Mouse (Mus musculus) forebrain, embryonic 14.5 days (tissue): ENCODE measurements around the gene Pdcd1lg2. TPM values are rescaled to one million over a fixed set of nuclear protein-coding genes. Genes with fewer than 3 reads are reported as not detected.
"Not testable (repeated sequence)": the region's sequence is repeated elsewhere in the genome, so short reads cannot be mapped to it uniquely, and the experiment has no call there.

Experiments used
- ATAC-seq: fragments of 200-750 bp; cut with Nextera tagmentation; 2 replicates; pipeline ENCODE4 v1.8.0; 2017; ENCODE audit warnings: mild to moderate bottlenecking, moderate library complexity
- DNase-seq: peaks from one replicate; pipeline ENCODE4 v3.0.0-alpha.2; 2015; ENCODE audit warnings: low spot score
- H3K27ac ChIP-seq: fragments of 300-500 bp; sonication (generic); 2 replicates; pipeline ENCODE4 v1.5.1; 2014; ENCODE audit warnings: low read depth, mild to moderate bottlenecking, control low read depth, low read length, moderate library complexity
- H3K27me3 ChIP-seq: fragments of 300-500 bp; sonication (generic); replicated peaks from 2 replicates; pipeline ENCODE4 v1.6.1; 2014; ENCODE audit warnings: low read length, control low read depth, mixed read lengths; ENCODE audit not compliant: control insufficient read depth, insufficient read depth
- H3K36me3 ChIP-seq: fragments of 300-500 bp; sonication (generic); 2 replicates; pipeline ENCODE4 v1.6.1; 2014; ENCODE audit warnings: low read length, control low read depth; ENCODE audit not compliant: control insufficient read depth, insufficient read depth
- H3K4me1 ChIP-seq: fragments of 300-500 bp; sonication (generic); 2 replicates; pipeline ENCODE4 v1.6.1; 2014; ENCODE audit warnings: antibody characterized with exemption, low read length, control low read depth; ENCODE audit not compliant: control insufficient read depth, insufficient read depth
- H3K4me2 ChIP-seq: fragments of 300-500 bp; sonication (generic); 2 replicates; pipeline ENCODE4 v1.6.1; 2014; ENCODE audit warnings: mild to moderate bottlenecking, control low read depth, low read length
- H3K4me3 ChIP-seq: fragments of 300-500 bp; sonication (generic); 2 replicates; pipeline ENCODE4 v1.5.1; 2014; ENCODE audit warnings: low read depth, low read length, control low read depth
- H3K9ac ChIP-seq: fragments of 300-500 bp; sonication (generic); 2 replicates; pipeline ENCODE4 v1.6.1; 2014; ENCODE audit warnings: mild to moderate bottlenecking, low read length, control low read depth, moderate library complexity
- H3K9me3 ChIP-seq: fragments of 300-500 bp; sonication (generic); replicated peaks from 2 replicates; pipeline ENCODE4 v1.6.1; 2016; ENCODE audit warnings: low read length, control low read depth, mixed read lengths; ENCODE audit not compliant: control insufficient read depth
- WGBS: fragments of 180-500 bp; shearing (Covaris S2); extraction: QIAGEN DNeasy Blood & Tissue Kit; methylation state at CpG from one replicate; pipeline ENCODE4 v1.1.7; 2014; 5-methylcytosine and 5-hydroxymethylcytosine counted together
- polyA plus RNA-seq: library from polyadenylated mRNA; unstranded; fragments of >200 nt; fragmentation: Nextera tagmentation; extraction: Ambion mirVana; gene quantifications from 2 replicates; pipeline ENCODE4 v1.2.1, GENCODE M21; 2014

The Pdcd1lg2 gene
- polyA plus RNA-seq, 1 experiment from 2014 or later = not detected

- ATAC-seq (no peak), DNase-seq (no peak)
- H3K27ac ChIP-seq = no peak overlapping the region
- H3K36me3 ChIP-seq = no peaks in the 10 kb centered on the region
- H3K27me3 ChIP-seq = no peaks in the 10 kb centered on the region
- no peak overlapping the region for H3K9ac ChIP-seq
- no peak overlapping the region for H3K4me3 ChIP-seq
- 92% methylated on average over 18 of the region's 18 CpGs for WGBS
- H3K4me2 ChIP-seq = no peak overlapping the region
- no peaks in the 10 kb centered on the region for H3K4me1 ChIP-seq
- H3K9me3 ChIP-seq = no peaks in the 10 kb centered on the region
These were observed 4.4 kb upstream of the Pdcd1lg2 start for GRCm38 (mm10) chr19:29406042-29407017.

DNA sequence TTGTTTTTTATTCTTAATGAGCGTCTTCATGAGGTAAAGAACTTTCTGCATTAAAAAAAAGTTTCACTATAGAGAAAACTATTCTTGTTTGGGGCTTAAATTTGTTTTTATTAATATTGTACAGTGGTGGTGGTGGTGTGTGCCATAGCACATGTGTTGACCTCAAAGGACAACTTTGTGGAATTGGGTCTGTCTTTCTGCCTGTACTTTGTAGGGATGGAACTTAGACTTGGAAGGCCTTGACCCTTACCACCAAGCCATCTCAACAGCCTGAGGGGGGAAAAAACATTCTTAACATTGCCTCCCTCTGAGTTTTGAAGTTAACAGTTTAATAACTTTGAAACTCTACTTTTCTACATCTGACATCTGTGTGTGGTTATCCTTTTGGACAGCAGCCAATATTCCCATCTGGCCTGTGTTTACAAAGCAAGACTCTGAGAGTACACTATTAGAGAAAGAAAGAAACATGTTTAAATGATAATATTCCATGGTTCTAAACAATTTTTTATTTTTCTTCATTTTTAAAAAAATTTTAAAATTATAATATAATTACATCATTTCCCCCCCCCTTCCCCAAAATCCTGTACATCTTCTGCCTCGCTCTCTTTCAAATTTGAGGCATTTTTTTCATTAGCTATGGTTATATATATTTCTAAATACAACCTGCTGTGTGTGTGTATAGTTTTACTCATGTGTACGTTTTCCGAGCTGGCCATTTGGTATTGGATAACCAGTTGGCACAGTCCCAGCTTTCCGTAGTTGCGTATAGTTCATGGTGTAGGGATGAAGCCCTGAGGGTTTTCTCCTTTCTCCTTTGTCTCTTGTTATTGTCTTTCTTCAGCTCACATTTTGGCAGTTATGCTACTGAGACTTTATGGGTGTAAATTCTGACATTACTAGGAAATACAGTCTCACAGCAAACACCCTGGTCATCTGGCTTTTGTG lies 2.0 kb downstream of the Pdcd1lg2 start:
- Histone ChIP-seq H3K4me1 (no peaks in the 10 kb centered on the region; the same call in 1 of the 2 replicates), H3K27ac (peak overlapping the region; percentile 21; the same call in 1 of the 2 replicates), H3K4me3 (no peak overlapping the region), H3K9ac (no peak overlapping the region), H3K4me2 (no peak overlapping the region), H3K27me3 (no peaks in the 10 kb centered on the region), H3K9me3 (no peaks in the 10 kb centered on the region), H3K36me3 (no peaks in the 10 kb centered on the region)
- ATAC-seq = peak; percentile 82
- peak; percentile 75 for DNase-seq
- 67% methylated on average over 6 of the region's 6 CpGs for WGBS

GRCm38 (mm10) chr19:29414513-29414912 lies 3.8 kb downstream of the Pdcd1lg2 start:
- no peak overlapping the region for H3K9ac ChIP-seq
- no peaks in the 10 kb centered on the region for H3K27me3 ChIP-seq
- no peaks in the 10 kb centered on the region; the same call in 1 of the 2 replicates for H3K4me1 ChIP-seq
- H3K9me3 ChIP-seq = no peaks in the 10 kb centered on the region
- WGBS = 90% methylated on average over 3 of the region's 3 CpGs
- ATAC-seq (no peak), DNase-seq (no peak)
- no peaks in the 10 kb centered on the region for H3K36me3 ChIP-seq
- H3K4me2 ChIP-seq = no peak overlapping the region
- no peak overlapping the region for H3K4me3 ChIP-seq
- H3K27ac ChIP-seq = no peak overlapping the region

DNA sequence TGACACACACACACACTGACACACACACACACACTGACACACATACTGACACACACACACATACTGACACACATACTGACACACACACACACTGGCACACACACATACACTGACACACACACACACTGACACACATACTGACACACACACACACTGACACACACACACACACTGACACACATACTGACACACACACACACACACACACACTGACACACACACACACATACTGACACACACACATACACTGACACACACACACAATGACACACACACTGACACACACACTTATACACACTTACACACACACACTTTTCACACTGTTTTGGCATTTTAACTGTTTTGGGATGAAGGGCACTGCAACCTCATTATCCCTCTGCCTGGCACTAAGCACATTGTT lies 4.2 kb downstream of the Pdcd1lg2 start:
- not testable (repeated sequence) for H3K36me3 ChIP-seq, ATAC-seq, H3K9me3 ChIP-seq, H3K4me3 ChIP-seq, H3K27ac ChIP-seq, H3K4me2 ChIP-seq, H3K4me1 ChIP-seq, H3K9ac ChIP-seq, DNase-seq, H3K27me3 ChIP-seq

- Histone ChIP-seq H3K4me1 (no peaks in the 10 kb centered on the region; the same call in 1 of the 2 replicates), H3K36me3 (no peaks in the 10 kb centered on the region), H3K27me3 (no peaks in the 10 kb centered on the region), H3K9me3 (no peaks in the 10 kb centered on the region), H3K9ac (no peak overlapping the region), H3K27ac (no peak overlapping the region), H3K4me3 (no peak overlapping the region), H3K4me2 (no peak overlapping the region)
- ATAC-seq (no peak), DNase-seq (no peak)
- WGBS = 82% methylated on average over 3 of the region's 3 CpGs
These were observed 5.7 kb downstream of the Pdcd1lg2 start for GRCm38 (mm10) chr19:29416393-29416902.

GRCm38 (mm10) chr19:29417188-29417587 lies 6.5 kb downstream of the Pdcd1lg2 start:
- ATAC-seq = no peak
- 74% methylated on average over 2 of the region's 2 CpGs for WGBS

GRCm38 (mm10) chr19:29417894-29418293 lies 7.2 kb downstream of the Pdcd1lg2 start:
- H3K4me2 ChIP-seq = no peak overlapping the region
- H3K4me3 ChIP-seq = no peak overlapping the region
- ATAC-seq = no peak
- 72% methylated on average over 2 of the region's 2 CpGs for WGBS
- H3K9me3 ChIP-seq = no peaks in the 10 kb centered on the region
- no peak for DNase-seq
- no peak overlapping the region for H3K27ac ChIP-seq
- H3K4me1 ChIP-seq = no peaks in the 10 kb centered on the region; the same call in 1 of the 2 replicates
- H3K9ac ChIP-seq = no peak overlapping the region
- no peaks in the 10 kb centered on the region for H3K27me3 ChIP-seq
- H3K36me3 ChIP-seq = no peaks in the 10 kb centered on the region

More at GRCm38 (mm10) chr19:29417188-29417587, 6.5 kb downstream of the Pdcd1lg2 start:
- H3K9me3 ChIP-seq = no peaks in the 10 kb centered on the region
- no peak overlapping the region for H3K4me3 ChIP-seq
- no peaks in the 10 kb centered on the region for H3K27me3 ChIP-seq
- H3K4me1 ChIP-seq = no peaks in the 10 kb centered on the region; the same call in 1 of the 2 replicates
- no peak overlapping the region for H3K9ac ChIP-seq
- H3K4me2 ChIP-seq = no peak overlapping the region
- no peak overlapping the region for H3K27ac ChIP-seq
- H3K36me3 ChIP-seq = no peaks in the 10 kb centered on the region
- no peak for DNase-seq

DNA sequence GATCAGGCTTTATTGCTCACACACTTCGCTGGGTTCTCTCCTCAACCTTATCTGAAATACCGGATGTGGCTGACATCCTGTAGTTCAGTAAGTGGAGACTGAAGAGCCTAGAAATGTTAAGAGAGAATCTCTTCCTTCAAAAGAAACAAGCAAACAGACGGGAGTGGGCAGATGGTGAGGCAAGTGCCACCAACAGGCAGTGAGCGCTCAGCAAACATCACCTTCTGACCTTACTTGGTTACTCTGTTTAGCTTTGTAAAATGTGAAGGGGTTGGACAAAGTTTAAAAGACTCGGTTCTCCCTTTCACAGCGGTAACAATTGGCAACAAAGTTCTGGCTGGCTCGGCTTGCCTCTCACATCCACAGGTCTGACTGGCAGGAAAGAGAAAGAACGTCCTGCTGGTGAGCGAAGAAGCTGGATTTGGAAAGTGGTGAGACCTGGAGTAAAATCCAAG lies 8.0 kb downstream of the Pdcd1lg2 start:
- DNase-seq = no peak
- H3K4me3 ChIP-seq = no peak overlapping the region
- WGBS = 55% methylated on average over 9 of the region's 9 CpGs

More for the DNA sequence above, 8.0 kb downstream of the Pdcd1lg2 start:
- no peaks in the 10 kb centered on the region for H3K36me3 ChIP-seq
- H3K4me2 ChIP-seq = no peak overlapping the region
- no peaks in the 10 kb centered on the region for H3K9me3 ChIP-seq
- no peak overlapping the region for H3K9ac ChIP-seq
- no peaks in the 10 kb centered on the region for H3K4me1 ChIP-seq
- no peak for ATAC-seq
- no peaks in the 10 kb centered on the region for H3K27me3 ChIP-seq
- no peak overlapping the region for H3K27ac ChIP-seq
